Mouse (Mus musculus) lung, postnatal 0 days (tissue): ENCODE data around the gene Gm10260. TPM values are rescaled to one million over a fixed set of nuclear protein-coding genes. Genes with fewer than 3 reads are reported as not detected.

Experiments used
- ATAC-seq: fragments of 200-750 bp; cut with Nextera tagmentation; 2 replicates; pipeline ENCODE4 v1.8.0; 2017; ENCODE audit warnings: moderate library complexity
- DNase-seq: peaks from one replicate; pipeline ENCODE4 v3.0.0-alpha.2; 2016; ENCODE audit warnings: low spot score
- H3K27ac ChIP-seq: fragments of 300-500 bp; sonication (generic); 2 replicates; pipeline ENCODE4 v1.5.1; 2014; ENCODE audit warnings: antibody characterized with exemption, mild to moderate bottlenecking, low read length, mixed read lengths
- H3K27me3 ChIP-seq: fragments of 300-500 bp; sonication (generic); replicated peaks from 2 replicates; pipeline ENCODE4 v1.6.1; 2014; ENCODE audit warnings: low read length, mixed read lengths; ENCODE audit not compliant: insufficient read depth
- H3K36me3 ChIP-seq: fragments of 300-500 bp; sonication (generic); 2 replicates; pipeline ENCODE4 v1.6.1; 2014; ENCODE audit warnings: low read length, mixed read lengths; ENCODE audit not compliant: insufficient read depth
- H3K4me1 ChIP-seq: fragments of 300-500 bp; sonication (generic); 2 replicates; pipeline ENCODE4 v1.6.1; 2014; ENCODE audit warnings: antibody characterized with exemption, low read depth, low read length, mixed read lengths; ENCODE audit not compliant: insufficient read depth
- H3K4me2 ChIP-seq: fragments of 300-500 bp; sonication (generic); replicated peaks from 2 replicates; pipeline ENCODE4 v1.6.1; 2014; ENCODE audit warnings: low read depth, mild to moderate bottlenecking, low read length, moderate library complexity, mixed read lengths
- H3K4me3 ChIP-seq: fragments of 300-500 bp; sonication (generic); 2 replicates; pipeline ENCODE4 v1.5.1; 2014; ENCODE audit warnings: low read depth, low read length
- H3K9ac ChIP-seq: fragments of 300-500 bp; sonication (generic); replicated peaks from 2 replicates; pipeline ENCODE4 v1.6.1; 2014; ENCODE audit warnings: low read depth, mild to moderate bottlenecking
- H3K9me3 ChIP-seq: fragments of 300-500 bp; sonication (generic); 2 replicates; pipeline ENCODE4 v1.6.1; 2016; ENCODE audit warnings: low read length, mixed read lengths
- CTCF ChIP-seq: IDR thresholded peaks from 2 replicates; pipeline ENCODE4 v1.5.1; 2016; ENCODE audit warnings: antibody characterized with exemption, mild to moderate bottlenecking
- EP300 ChIP-seq: IDR thresholded peaks from 2 replicates; pipeline ENCODE4 v1.6.1; 2016; ENCODE audit warnings: antibody characterized with exemption, mild to moderate bottlenecking, control low read depth
- WGBS: fragments of 180-500 bp; shearing (Covaris S2); extraction: QIAGEN DNeasy Blood & Tissue Kit; methylation state at CpG from one replicate; pipeline ENCODE4 v1.1.7; 2014; 5-methylcytosine and 5-hydroxymethylcytosine counted together
- polyA plus RNA-seq: library from polyadenylated mRNA; unstranded; fragments of >200 nt; fragmentation: Nextera tagmentation; extraction: Ambion mirVana; gene quantifications from 2 replicates; pipeline ENCODE4 v1.2.1, GENCODE M21; 2015

The Gm10260 gene
- polyA plus RNA-seq, 1 experiment from 2014 or later: 7.2 TPM

DNA sequence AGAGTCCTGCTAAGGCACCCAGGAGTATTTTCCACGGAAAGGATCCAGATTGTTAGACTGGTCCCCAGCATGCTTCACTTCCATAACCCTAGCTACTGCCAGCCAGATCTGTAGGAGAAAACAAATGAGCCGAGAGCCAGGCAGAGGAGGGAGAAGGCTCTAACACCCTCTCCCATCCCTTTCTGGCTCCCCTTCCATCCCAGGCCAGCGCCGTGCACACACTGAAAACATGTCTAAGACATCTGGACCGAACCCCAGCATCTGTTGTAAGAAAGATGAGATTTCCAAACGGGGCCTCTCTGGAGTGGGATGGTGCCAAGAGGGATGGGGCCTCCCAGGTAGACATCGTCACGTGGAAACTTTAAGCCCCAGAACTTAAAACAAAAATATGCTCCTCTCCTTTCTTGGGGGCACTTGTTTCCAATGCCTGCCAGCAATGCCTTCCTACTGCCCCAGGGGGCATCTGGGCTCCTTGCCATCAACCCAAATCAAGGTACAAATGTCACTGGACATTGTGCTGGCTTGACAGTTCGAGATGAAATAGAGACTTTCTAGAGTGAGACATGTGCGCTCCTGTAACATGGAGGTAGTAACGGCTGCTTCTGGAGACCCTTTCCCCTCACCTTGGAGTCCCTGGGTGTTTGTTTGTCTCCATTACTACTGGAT is 35.1 kb downstream of the Gm10260 start:
- WGBS: 69% methylated on average over 11 of the region's 11 CpGs
- Histone ChIP-seq H3K9ac (no peak overlapping the region), H3K4me3 (no peak overlapping the region), H3K9me3 (no peaks in the 10 kb centered on the region), H3K4me2 (no peak overlapping the region), H3K4me1 (no peaks in the 10 kb centered on the region), H3K27me3 (no peaks in the 10 kb centered on the region), H3K27ac (no peak overlapping the region), H3K36me3 (no peaks in the 10 kb centered on the region)
- peak; percentile 21; the same call in 1 of the 2 replicates for ATAC-seq
- no peak for DNase-seq
- no peak for TF ChIP-seq CTCF
- no peak for TF ChIP-seq EP300

DNA sequence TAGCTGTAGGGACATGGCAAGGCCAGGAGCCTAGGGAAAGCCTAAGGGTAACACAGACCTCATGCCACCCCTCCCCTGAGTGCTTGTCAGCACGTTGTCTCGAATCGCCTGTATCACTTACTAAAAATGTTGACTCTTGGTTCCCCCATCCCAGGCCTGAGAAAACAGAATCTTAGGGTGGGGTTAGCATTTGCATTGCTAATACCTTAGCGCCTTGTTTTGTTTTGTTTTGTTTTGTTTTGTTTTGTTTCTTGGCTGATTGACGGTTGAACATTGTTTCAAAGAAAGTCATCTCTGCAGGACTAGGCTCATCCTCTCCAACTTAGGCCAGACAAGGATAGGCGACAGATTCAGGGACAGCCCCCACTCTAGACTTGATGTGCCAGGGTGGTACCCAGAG is 35.9 kb downstream of the Gm10260 start:
- ATAC-seq: no peak
- Histone ChIP-seq H3K27me3 (no peaks in the 10 kb centered on the region), H3K27ac (no peak overlapping the region), H3K9ac (no peak overlapping the region), H3K9me3 (no peaks in the 10 kb centered on the region), H3K4me3 (no peak overlapping the region), H3K4me1 (no peaks in the 10 kb centered on the region), H3K36me3 (no peaks in the 10 kb centered on the region), H3K4me2 (no peak overlapping the region)
- WGBS: 74% methylated on average over 6 of the region's 6 CpGs
- no peak for DNase-seq
- TF ChIP-seq EP300 (no peak), CTCF (no peak)

- ATAC-seq: peak; percentile 38
- H3K4me3 ChIP-seq: no peak overlapping the region
- H3K4me1 ChIP-seq: 0 out of 2 replicates have a peak, but pooled peaks cover 5% of the 10 kb centered on the region
- TF ChIP-seq CTCF: no peak
- no peak for TF ChIP-seq EP300
- no peak overlapping the region for H3K9ac ChIP-seq
- peak; percentile 27 for DNase-seq
- H3K9me3 ChIP-seq: no peaks in the 10 kb centered on the region
- H3K27ac ChIP-seq: 0 out of 2 replicates have a peak overlapping the region, but pooled peaks have one; percentile 4
- H3K27me3 ChIP-seq: no peaks in the 10 kb centered on the region
- no peak overlapping the region for H3K4me2 ChIP-seq
- no peaks in the 10 kb centered on the region for H3K36me3 ChIP-seq
- WGBS: 24% methylated on average over 8 of the region's 8 CpGs
Observed at GRCm38 (mm10) chr13:97712506-97713275, 47.7 kb downstream of the Gm10260 start.

- Histone ChIP-seq H3K27ac (no peak overlapping the region), H3K9ac (no peak overlapping the region), H3K4me1 (0 out of 2 replicates have a peak, but pooled peaks cover 5% of the 10 kb centered on the region), H3K9me3 (no peaks in the 10 kb centered on the region), H3K4me2 (no peak overlapping the region), H3K4me3 (no peak overlapping the region), H3K36me3 (no peaks in the 10 kb centered on the region), H3K27me3 (no peaks in the 10 kb centered on the region)
- DNase-seq (no peak), ATAC-seq (no peak)
- no peak for TF ChIP-seq CTCF
- 94% methylated on average over 2 of the region's 2 CpGs for WGBS
Observed at GRCm38 (mm10) chr13:97711510-97711909, 48.9 kb downstream of the Gm10260 start.
